Mouse (Mus musculus): ENCODE measurements around the gene Pcsk4. TPM values are rescaled to one million over a fixed set of nuclear protein-coding genes. Genes with fewer than 3 reads are reported as not detected.

Gene Pcsk4
- polyA plus RNA-seq, 1 experiment from 2014 or later = 3.8 TPM

Small RNAs within 50 kb of the gene (microRNA-seq; reads per million reads assigned to microRNA genes)
- gene Mir6911 (ENCODE audit: insufficient number of aligned reads) = not detected

Other genes with a start within 250 kb of the Pcsk4 start
- 12.5 and 13.6 TPM in 2 replicates for gene Sbno2, start 223.9 kb downstream of the Pcsk4 start, polyA plus RNA-seq (2014; fragmentation: Nextera tagmentation; extraction: Ambion mirVana)
- 26.5 and 31.6 TPM in 2 replicates for gene Stk11, start 213.7 kb downstream of the Pcsk4 start, polyA plus RNA-seq (2014; fragmentation: Nextera tagmentation; extraction: Ambion mirVana)
- gene Atp5d, start 190.9 kb downstream of the Pcsk4 start, polyA plus RNA-seq (2014; fragmentation: Nextera tagmentation; extraction: Ambion mirVana) = 401 and 414 TPM in 2 replicates
- gene Cbarp, start 188.7 kb downstream of the Pcsk4 start, polyA plus RNA-seq (2014; fragmentation: Nextera tagmentation; extraction: Ambion mirVana) = 10.4 and 15.0 TPM in 2 replicates
- 58.3 and 66.4 TPM in 2 replicates for gene Midn, start 181.2 kb downstream of the Pcsk4 start, polyA plus RNA-seq (2014; fragmentation: Nextera tagmentation; extraction: Ambion mirVana)
- 82.0 and 83.4 TPM in 2 replicates for gene Cirbp, start 163.5 kb downstream of the Pcsk4 start, polyA plus RNA-seq (2014; fragmentation: Nextera tagmentation; extraction: Ambion mirVana)
- 6.4 and 8.3 TPM in 2 replicates for gene 1600002K03Rik, start 156.6 kb downstream of the Pcsk4 start, polyA plus RNA-seq (2014; fragmentation: Nextera tagmentation; extraction: Ambion mirVana)
- 48.8 and 50.7 TPM in 2 replicates for gene Efna2, start 150.0 kb downstream of the Pcsk4 start, polyA plus RNA-seq (2014; fragmentation: Nextera tagmentation; extraction: Ambion mirVana)
- 75.6 and 79.4 TPM in 2 replicates for gene Mum1, start 103.1 kb downstream of the Pcsk4 start, polyA plus RNA-seq (2014; fragmentation: Nextera tagmentation; extraction: Ambion mirVana)
- 219 and 265 TPM in 2 replicates for gene Ndufs7, start 80.4 kb downstream of the Pcsk4 start, polyA plus RNA-seq (2014; fragmentation: Nextera tagmentation; extraction: Ambion mirVana)
- 20.4 and 24.1 TPM in 2 replicates for gene Gamt, start 68.5 kb downstream of the Pcsk4 start, polyA plus RNA-seq (2014; fragmentation: Nextera tagmentation; extraction: Ambion mirVana)
- 53.2 and 55.4 TPM in 2 replicates for gene Dazap1, start 68.0 kb downstream of the Pcsk4 start, polyA plus RNA-seq (2014; fragmentation: Nextera tagmentation; extraction: Ambion mirVana)
- gene Rps15, start 37.0 kb downstream of the Pcsk4 start, polyA plus RNA-seq (2014; fragmentation: Nextera tagmentation; extraction: Ambion mirVana) = 858 and 895 TPM in 2 replicates
- gene Apc2, start 33.5 kb downstream of the Pcsk4 start, polyA plus RNA-seq (2014; fragmentation: Nextera tagmentation; extraction: Ambion mirVana) = 75.5 and 77.7 TPM in 2 replicates
- gene 2310011J03Rik, start 9.0 kb downstream of the Pcsk4 start, polyA plus RNA-seq (2014; fragmentation: Nextera tagmentation; extraction: Ambion mirVana) = 39.7 and 45.2 TPM in 2 replicates
- 7.0 and 8.0 TPM in 2 replicates for gene Reep6, start 455 bp upstream of the Pcsk4 start, polyA plus RNA-seq (2014; fragmentation: Nextera tagmentation; extraction: Ambion mirVana)
- gene Adamtsl5, start 18.9 kb upstream of the Pcsk4 start, polyA plus RNA-seq (2014; fragmentation: Nextera tagmentation; extraction: Ambion mirVana) = 0.51 and 0.76 TPM in 2 replicates
- gene Plk5, start 27.0 kb upstream of the Pcsk4 start, polyA plus RNA-seq (2014; fragmentation: Nextera tagmentation; extraction: Ambion mirVana) = 0.36 and 0.87 TPM in 2 replicates
- gene Mex3d, start 58.2 kb upstream of the Pcsk4 start, polyA plus RNA-seq (2014; fragmentation: Nextera tagmentation; extraction: Ambion mirVana) = 13.3 and 15.9 TPM in 2 replicates
- gene Mbd3, start 70.1 kb upstream of the Pcsk4 start, polyA plus RNA-seq (2014; fragmentation: Nextera tagmentation; extraction: Ambion mirVana) = 276 and 322 TPM in 2 replicates
- 430 and 504 TPM in 2 replicates for gene Uqcr11, start 77.3 kb upstream of the Pcsk4 start, polyA plus RNA-seq (2014; fragmentation: Nextera tagmentation; extraction: Ambion mirVana)
- gene Tcf3, start 104.1 kb upstream of the Pcsk4 start, polyA plus RNA-seq (2014; fragmentation: Nextera tagmentation; extraction: Ambion mirVana) = 237 and 256 TPM in 2 replicates
- gene Onecut3, start 165.3 kb upstream of the Pcsk4 start, polyA plus RNA-seq (2014; fragmentation: Nextera tagmentation; extraction: Ambion mirVana) = 0.49 and 0.53 TPM in 2 replicates
- gene Atp8b3, start 209.6 kb upstream of the Pcsk4 start, polyA plus RNA-seq (2014; fragmentation: Nextera tagmentation; extraction: Ambion mirVana) = 0.35 and 0.59 TPM in 2 replicates
- 34.9 and 37.1 TPM in 2 replicates for gene Rexo1, start 232.1 kb upstream of the Pcsk4 start, polyA plus RNA-seq (2014; fragmentation: Nextera tagmentation; extraction: Ambion mirVana)
- gene Klf16, start 247.8 kb upstream of the Pcsk4 start, polyA plus RNA-seq (2014; fragmentation: Nextera tagmentation; extraction: Ambion mirVana) = 5.9 and 7.7 TPM in 2 replicates

Data from forebrain, embryonic 11.5 days (tissue).